Mouse (Mus musculus) neutrophil, adult 5-6 weeks (primary cell): ENCODE measurements around the gene Nap1l1. TPM values are rescaled to one million over a fixed set of nuclear protein-coding genes. Genes with fewer than 3 reads are reported as not detected.
"Not testable (repeated sequence)": the region's sequence is repeated elsewhere in the genome, so short reads cannot be mapped to it uniquely, and the experiment has no call there.

Experiments
- ATAC-seq: fragments of 151-379, 151-347 bp; 2 replicates; pipeline ENCODE4 v1.8.0; 2017; ENCODE audit warnings: mild to moderate bottlenecking, moderate TSS enrichment; ENCODE audit not compliant: insufficient number of reproducible peaks, poor library complexity, low FRiP score, severe bottlenecking; ENCODE audit errors: extremely low read depth
- total RNA-seq: library from RNA; stranded (forward); fragments of 200-1000 nt; gene quantifications from 2 replicates; pipeline ENCODE4 v1.2.3, GENCODE M21; 2017

The Nap1l1 gene
- 347 and 391 TPM in 2 replicates for total RNA-seq

DNA sequence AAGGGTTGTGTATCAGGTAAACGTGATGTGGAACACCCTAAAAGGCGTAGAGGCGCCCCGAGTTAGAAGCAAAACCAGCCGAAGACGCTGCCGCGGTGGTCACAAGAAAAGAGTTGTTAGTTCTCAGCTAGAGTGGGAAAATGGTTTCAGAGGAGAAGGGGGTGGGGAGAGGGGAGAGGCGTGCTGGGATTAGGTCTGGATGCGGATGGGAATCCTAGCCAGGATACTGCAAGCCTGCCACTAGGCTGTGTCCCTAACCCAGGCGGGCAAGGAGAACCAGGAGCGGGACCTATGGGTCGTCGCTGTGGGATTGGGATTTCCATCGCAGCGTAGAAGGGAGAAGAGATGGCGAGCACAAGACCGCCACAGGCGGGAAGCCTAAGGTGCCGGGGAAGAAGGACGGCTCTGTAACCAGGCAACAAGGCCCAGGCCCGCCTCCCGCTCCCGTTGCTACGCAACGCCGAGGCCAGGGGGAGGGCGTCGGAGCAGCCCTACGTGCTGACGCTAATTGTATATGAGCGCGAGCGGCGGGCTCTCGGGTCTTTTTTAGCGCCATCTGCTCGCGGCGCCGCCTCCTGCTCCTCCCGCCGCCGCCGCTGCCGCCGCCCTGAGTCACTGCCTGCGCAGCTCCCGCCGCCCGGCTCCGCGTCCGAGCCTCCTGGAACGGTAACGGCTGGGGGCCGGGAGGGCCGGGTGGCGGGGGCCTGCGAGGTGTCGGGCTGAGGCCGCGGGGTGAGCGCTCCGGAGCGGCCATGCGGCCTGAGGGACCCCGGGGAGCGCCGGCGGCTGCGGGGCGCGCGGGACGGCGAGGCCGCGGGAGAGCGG lies at the start of gene Nap1l1:
TSS of gene Nap1l1 (plus strand) at position 538 of the 825 bp plus-strand sequence.
- ATAC-seq, result peak; percentile 93

DNA sequence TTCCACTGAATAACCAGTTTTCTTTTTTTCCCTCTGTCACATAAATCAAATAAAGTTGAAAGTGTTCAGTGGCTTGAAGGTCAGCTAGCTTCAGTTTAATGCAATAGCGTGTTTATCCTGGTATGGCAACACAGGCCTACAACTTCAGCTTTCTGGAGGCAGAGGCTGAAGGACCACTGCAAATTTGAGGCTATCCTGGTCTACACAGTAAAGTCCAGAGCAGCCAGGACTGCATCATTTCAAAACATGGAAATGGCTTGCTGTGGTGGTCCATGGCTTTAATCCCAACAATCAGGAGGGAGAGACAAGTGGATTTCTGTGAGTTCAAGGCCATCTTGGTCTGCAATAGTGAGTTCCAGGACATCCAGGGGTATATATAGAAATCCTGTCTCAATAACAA lies 46.5 kb upstream of the Nap1l1 start:
- ATAC-seq, result no peak

DNA sequence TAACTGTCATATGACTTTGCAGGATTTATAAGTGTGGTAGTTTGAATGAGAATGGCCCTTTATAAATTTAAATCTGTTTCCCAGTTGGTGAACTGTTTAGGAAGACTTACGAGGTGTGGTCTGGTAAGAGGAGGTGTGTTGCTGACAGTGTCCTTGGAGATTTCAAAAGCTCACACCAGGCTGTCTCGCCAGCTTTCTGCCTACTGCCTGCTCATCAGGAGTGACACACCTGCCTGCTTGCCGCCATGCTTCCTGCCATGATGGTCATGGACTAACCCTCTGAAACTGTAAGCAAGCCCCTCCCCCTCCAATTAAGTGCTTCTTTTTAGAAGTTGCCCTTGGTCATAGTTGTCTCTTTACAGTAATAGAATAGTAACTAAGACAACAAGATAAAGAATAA lies 39.5 kb upstream of the Nap1l1 start:
- no peak for ATAC-seq

DNA sequence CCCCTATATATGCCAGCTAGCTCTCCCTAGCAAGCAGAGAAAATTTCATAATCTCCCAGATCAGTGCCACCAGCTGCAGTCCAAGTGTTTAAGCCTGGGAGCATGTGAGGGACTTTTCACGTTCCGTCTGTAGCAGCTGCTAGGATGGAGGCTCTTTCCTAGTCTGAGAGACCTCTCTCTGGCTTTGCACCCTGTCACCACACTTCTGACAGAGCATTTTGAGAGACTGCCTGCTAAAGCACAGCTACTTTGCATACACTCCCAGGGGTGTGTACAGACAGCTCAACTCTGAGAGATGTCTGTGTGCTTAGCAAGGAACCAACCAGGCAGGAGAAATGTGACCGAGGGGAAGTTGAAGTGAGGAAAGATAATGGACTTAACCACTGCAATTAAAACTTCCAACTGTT lies 32.0 kb upstream of the Nap1l1 start:
- ATAC-seq, result peak; percentile 80

DNA sequence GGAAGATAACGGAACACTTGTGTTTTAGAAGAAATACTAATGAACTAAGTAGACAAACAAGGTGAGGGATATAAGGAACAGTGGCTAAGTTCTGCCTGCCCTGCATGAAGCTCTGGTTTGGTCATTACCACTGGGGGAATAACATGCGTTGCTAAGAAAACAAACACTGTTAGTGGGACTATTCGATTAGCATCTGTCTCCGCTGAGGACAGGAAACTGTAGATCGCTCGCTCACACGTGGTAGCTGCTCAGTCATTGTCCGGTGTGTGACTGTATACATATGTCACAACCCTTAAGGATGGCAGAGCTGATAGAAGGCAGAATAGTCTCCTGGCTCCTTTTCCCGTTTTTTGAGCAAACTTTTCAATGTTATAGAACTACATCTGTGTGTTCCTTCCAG lies 28.8 kb upstream of the Nap1l1 start:
- ATAC-seq, result no peak

DNA sequence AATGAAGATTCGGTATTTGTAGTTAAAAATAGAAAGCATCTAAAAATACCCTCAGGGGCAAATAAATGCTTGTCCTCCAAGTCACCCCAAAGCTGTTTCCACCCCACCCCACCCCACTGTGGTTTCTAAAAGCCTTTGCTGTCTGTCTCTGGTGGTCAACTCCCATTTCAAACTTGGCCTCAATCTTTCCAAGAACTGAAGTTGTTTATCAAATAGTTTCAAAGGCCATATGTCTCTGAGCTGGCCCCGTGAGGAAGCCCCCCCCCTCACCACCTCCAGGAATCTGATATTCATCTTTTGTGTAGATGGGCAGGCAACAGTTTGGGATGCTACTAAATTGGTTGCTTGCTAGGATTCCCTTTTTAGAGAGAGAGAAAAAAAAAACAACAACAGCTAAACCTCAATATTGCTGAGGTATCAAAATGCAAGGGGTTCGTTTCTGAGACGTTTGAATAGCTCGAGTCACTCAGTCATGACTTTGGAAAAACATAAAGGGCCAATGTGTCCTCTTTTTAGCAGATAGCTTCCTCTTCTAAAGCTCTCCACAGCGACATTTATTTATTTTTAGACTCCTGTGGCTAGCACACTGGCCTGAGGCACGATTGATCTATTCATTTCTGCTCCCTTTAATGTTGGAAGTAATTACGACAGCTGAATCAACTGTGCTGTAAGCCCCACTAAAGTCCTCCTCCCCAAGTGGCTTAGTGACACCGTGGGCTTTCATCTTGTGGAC lies 26.9 kb upstream of the Nap1l1 start:
- 0 out of 2 replicates have a peak, but pooled peaks have one; percentile 23 for ATAC-seq

DNA sequence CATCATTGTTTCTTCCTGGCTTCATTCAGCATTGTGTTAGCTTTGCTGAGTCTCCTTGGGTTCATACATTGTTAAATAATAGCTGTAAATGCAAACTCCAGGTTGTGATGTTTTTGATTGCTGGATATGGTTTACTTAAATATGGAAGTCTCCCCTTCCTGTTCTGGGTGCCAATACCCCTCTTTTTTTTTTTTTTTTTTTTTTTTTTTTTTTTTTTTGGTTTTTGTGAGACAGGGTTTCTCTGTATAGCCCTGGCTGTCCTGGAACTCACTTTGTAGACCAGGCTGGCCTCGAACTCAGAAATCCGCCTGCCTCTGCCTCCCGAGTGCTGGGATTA lies 26.4 kb upstream of the Nap1l1 start:
- ATAC-seq, result not testable (repeated sequence)

DNA sequence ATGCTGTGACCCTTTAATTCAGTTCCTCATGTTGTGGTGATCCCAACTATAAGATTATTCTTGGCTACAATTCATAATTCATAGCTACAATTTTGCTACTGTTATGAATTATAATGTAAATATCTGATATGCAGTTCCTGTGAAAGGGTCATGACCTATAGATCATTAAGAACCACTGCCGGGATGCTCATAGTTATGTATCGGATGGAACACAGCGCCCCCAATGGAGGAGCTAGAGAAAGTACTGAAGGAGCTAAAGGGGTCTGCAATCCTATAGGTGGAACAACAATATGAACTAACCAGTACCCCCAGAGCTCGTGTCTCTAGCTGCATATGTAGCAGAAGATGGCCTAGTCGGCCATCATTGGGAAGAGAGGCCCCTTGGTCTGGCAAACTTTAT lies 23.4 kb upstream of the Nap1l1 start:
- not testable (repeated sequence) for ATAC-seq

DNA sequence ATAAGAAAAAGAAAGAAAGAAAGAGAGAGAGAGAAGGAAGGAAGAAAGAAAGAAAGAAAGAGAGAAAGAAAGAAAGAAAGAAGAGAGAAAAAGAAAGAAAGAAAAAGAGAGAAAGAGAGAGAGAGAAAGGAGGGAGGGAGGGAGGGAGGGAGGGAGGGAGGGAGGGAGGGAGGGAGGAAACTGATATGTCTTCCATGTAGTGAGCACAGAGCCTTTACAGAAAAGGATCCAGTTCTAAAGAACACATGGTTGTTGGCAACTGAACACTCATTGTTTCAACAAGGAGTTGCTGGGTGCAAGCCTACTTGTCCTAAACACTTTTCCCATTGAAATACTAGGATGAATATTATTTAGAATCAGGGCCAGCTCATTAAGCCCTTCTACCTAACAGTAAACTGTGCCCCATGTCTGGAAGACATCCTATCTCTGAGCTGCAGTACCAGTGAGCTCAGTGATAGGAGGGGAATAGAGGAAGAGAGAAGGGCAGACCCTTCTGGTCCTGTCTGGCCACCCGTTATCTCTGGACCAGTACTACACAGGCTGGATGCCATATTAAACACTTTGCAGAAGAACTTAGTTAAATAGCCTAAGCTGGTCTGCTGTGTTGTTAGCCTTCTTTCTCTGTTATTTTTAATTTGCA lies 21.2 kb upstream of the Nap1l1 start:
- ATAC-seq, result no peak

DNA sequence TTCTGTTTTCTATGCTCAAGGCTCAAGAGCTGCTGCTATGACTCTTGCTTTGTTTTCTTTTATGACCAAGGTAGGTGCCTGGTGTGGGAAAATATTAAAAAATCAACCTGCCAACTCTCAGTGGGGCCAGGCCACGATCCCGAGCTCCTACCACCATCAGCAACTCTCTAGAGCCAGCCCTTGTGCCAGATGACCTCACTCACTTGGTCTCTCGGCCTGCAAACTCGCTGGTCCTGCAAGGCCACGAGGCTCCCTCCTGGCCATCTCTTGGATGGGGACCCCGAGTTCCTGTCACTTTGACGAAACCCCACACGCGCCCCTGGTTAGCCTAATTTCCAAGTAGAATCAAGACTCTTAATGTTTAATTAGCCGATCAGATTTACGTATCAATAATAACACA lies 20.6 kb upstream of the Nap1l1 start:
- no peak for ATAC-seq

DNA sequence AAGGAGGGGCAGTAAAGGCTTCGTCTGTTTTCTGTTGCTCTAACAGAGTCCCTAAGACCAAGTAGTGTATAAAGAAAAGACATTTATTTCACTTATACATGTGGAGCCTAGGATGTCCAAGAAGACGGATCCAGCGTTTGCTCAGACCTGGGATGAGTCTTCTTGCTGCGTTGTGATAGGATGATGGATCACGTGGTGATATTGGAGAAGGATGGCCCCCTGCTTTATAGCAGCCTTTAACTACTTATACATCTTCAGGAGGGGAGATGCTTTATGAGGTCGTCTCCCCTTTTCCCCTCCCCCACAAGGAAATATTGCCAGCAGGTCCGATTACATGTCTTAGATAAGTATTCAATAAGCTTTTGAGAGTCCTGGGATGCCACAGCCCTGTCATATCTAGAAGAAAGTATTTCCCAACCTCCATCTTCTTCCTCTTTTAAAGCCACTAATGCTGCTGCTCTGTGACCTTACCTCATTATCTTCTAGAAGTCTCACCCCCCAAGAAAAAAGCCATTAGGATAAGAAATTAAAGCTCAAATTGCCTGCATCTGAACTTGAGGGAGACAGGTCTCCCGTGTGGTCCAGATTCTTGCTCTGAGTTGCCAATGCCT lies 18.2 kb upstream of the Nap1l1 start:
- ATAC-seq, result no peak

DNA sequence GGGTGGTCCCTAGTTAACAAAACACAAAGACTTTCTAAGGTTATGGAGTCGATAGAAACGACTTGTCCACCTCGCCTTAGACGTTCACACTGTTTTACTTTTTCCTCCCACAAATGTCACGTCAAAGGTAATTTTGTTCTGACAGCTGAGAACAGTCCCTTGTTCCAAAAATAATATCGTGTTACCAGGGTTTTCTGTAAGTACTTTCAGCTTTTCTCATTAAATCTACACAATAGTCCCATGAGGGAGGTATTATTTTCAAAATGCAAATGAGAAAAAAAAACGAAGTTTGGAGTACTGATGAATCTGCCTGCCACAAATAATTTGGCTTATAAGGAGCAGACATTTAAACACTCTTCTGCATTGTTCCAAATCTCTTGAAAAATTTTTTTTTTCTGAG lies 14.9 kb upstream of the Nap1l1 start:
- ATAC-seq, result no peak

DNA sequence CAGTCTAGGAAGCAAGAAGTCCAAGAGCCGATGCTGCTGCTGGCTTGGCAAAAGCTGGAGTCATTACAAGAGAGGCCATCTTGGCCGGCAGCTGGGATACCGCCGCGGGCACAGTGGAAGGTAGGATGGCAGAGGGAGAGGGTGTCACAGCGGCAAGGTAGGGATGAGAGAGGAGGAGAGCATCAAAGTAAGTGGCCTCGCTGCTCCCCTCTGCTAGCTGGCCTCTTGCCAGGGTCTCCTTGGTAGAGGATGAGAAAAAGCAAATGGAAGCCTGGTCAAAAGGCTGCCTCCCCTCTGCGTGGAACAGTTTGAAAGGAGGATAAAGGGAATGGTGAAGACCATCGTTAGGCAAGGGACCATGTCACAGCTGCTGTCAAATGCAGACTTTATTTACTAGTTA lies 14.0 kb upstream of the Nap1l1 start:
- ATAC-seq, result no peak

DNA sequence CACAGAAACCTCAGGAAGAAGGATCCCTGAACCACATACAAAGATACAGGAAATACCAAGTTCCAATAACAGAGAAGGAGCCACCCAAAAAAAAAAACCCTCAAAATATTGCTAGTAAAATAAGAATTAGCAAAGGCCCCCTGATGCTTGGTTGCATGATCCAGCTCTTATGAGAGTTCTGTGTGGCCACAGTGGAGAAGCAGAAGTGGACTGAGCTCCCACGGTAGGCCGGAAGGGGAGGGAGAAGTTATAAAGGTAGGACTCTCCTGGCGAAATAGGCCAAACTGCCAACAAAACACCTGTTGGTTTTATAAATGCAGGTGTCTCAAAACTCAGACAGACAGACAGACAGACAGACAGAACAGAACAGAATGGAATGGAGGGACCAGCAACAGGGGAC lies 13.1 kb upstream of the Nap1l1 start:
- 0 out of 2 replicates have a peak, but pooled peaks have one; percentile 13 for ATAC-seq

DNA sequence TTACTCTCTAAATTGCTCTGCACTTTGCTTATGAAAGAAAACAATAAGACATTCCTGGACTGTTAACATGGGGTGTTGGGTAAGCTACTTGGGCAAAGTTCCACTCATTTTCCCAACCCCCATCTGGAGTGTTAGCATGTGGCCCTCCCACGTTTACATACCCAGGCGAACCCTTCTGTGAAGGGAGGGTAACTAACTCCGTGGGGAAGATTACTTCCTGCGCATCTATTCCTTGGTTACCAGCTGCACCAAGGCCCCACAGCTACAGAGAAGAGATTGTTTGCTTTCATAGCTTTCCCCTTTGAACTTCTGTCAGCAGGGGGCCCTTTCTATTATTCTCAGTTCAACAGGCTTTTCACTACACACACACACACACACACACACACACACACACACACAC lies 12.6 kb upstream of the Nap1l1 start:
- ATAC-seq, result no peak

DNA sequence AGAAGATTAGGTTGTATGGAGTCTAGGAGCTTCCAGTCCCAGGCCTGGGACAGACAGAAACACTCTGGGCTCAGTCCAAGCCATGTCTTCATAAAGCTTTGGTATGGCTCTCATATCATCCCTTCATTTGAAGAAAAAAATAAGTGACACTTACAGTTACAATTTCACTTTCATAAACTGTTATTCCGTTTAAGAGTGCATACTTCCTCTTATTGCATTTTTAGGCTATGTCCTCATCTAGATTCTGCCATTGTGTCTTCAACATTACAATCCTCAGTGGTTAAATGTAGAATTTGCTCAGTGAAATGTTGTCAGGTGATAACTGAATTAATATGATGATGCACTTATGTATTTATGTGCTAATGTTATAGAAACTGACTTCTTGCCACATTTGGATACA lies 8.2 kb upstream of the Nap1l1 start:
- ATAC-seq, result peak; percentile 83

DNA sequence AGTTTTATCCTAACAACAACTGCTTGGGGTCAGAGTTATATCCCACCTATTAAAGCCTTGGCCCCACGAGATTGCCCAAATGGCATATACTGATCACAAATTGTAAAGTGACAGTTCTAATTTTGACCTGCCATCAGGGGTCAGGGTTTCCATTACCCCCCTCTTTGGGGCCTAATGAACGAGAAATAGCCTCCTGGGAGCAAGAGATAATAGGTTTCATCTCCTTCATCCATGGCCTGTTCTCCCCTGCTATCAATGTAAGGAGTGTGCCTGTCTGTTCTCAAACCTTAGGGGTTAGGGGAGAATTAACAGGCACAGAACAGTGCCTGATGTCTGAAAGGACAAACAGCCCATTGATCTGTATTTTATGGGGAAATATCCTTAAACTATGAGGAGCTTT lies 7.6 kb upstream of the Nap1l1 start:
- no peak for ATAC-seq

DNA sequence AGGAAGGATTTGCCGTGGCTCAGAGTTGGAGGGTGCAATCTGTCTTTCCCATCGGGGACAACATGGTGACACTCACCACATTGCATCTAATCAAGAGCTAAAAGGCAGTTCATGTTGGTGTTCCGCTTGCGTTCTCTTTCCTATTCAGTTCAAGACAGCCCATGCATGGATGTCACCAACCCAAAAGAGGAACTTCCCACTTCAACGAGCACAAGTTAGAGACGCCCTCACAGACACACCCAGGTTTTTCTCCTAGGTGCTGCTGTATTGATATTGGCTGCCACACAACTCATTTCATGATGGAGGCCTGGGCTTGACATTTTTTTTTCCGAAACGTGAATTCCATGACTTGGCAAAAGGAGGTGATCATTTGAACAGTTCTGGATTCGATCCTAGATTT lies 1.9 kb upstream of the Nap1l1 start:
- ATAC-seq, result peak; percentile 82

DNA sequence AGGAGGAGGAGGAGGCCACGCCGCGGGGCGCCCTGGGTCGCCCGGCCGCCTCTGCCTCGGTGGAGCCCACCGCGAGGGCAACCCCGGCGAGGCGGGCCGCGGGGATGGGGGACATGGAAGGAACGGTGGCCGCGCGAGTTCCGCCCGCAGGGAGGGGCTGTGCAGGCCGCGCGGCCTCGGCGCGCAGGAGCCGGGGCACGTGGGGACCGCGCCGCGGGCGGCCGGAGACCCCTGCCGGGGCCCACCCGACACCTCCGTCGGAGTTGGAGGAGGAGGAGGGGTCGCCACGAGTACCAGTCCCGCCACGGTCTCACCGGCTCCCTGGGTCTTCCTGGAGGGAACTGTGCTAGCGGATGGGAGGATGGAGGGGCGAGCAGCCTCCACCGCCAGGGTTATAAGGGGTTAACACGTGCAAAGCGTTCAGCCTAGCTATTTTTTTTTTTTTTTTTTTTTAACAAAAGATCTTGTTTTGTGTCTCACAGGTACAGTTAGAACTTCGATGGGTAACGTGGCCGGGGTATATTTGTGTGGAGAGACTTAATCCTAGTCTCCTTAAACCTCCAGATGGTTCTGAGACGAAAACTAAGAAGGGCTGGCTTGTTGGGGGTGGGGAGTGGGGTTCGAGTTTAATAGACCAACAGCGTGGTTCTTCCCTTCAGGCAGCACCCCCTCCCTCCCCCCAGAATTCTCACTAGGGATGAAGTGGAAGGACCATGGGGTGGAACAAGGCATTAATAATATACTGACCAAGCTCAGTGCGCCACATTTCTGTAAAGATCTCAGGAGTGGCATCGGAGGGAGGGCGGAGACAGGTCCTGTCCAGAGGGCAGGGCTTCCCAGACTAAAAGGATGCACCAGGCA lies 718 bp downstream of the Nap1l1 start:
- ATAC-seq, result no peak
